Mouse (Mus musculus): ENCODE measurements around the gene Zfp119b. TPM values are rescaled to one million over a fixed set of nuclear protein-coding genes. Genes with fewer than 3 reads are reported as not detected.

The Zfp119b gene
- total and polyA plus RNA-seq, 2 experiments from 2014 or later, result 2.9 to 5.6 TPM

DNA sequence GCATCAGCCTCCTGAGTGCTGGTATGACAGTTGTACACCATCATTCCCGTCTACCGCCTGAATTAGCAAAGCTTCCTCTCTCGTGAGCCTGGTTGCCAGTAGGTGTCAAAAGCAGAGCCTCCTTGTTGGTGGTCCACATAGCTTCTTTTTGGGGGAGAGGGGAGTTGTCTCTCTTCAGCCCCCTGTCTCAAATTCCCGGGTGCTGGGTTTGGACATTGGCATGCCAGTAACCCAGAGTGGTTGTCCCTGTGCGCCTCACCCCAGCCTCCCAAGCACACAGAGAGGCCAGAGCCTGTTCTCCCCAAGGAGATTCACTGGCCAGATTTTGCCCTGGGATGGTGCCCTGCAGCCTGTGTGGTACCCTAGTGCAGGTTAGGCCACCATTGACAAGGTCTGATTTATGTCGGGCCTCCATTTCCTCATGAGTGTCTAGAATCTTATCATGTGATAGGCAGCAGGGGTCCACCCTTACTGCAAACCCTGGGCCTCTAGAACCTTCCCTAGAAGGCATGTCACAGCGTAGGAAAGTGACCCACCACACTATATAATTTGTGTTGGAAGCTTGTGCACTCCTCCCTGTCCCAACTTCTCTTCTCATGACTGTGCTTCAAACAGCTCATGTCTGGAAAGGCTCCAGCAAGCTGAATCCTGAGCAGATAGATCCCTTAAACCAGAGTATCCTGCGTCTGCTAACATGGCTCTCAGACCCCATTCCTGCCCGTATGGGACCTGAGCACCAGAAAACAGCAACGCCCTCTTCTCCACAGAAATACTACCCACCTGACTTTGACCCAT is 10.8 kb upstream of the Zfp119b start:
- peaks cover 13% of the 10 kb centered on the region; the same call in 1 of the 2 replicates for H3K27me3 ChIP-seq (ENCODE audit: control insufficient read depth, insufficient read depth, low read length)
- H3K9me3 ChIP-seq (replicated peaks; ENCODE audit: control insufficient read depth, low read length), result no peaks in the 10 kb centered on the region
- no peak overlapping the region for H3K9ac ChIP-seq (replicated peaks; ENCODE audit: low read depth, low read length)
- no peak for TF ChIP-seq CTCF (IDR thresholded peaks at IDR 0.05; ENCODE audit: low read depth)
- TF ChIP-seq EP300 (IDR thresholded peaks at IDR 0.05; ENCODE audit: low read depth), result no peak
- H3K27ac ChIP-seq (ENCODE audit: low read depth), result no peak overlapping the region
- H3K4me3 ChIP-seq (ENCODE audit: low read depth, low read length), result peak overlapping the region; percentile 55
- DNase-seq (ENCODE audit: low spot score), result no peak
- ATAC-seq (ENCODE audit: insufficient read depth, low read depth), result no peak
- peaks cover 4% of the 10 kb centered on the region; the same call in 1 of the 2 replicates for H3K4me1 ChIP-seq (ENCODE audit: control insufficient read depth, insufficient read depth)
- 70% methylated on average over 10 of the region's 10 CpGs for WGBS
- H3K4me2 ChIP-seq (ENCODE audit: low read depth, low read length), result peak overlapping the region; percentile 59
- H3K36me3 ChIP-seq (replicated peaks; ENCODE audit: control insufficient read depth, insufficient read depth, low read length), result peaks cover 35% of the 10 kb centered on the region

DNA sequence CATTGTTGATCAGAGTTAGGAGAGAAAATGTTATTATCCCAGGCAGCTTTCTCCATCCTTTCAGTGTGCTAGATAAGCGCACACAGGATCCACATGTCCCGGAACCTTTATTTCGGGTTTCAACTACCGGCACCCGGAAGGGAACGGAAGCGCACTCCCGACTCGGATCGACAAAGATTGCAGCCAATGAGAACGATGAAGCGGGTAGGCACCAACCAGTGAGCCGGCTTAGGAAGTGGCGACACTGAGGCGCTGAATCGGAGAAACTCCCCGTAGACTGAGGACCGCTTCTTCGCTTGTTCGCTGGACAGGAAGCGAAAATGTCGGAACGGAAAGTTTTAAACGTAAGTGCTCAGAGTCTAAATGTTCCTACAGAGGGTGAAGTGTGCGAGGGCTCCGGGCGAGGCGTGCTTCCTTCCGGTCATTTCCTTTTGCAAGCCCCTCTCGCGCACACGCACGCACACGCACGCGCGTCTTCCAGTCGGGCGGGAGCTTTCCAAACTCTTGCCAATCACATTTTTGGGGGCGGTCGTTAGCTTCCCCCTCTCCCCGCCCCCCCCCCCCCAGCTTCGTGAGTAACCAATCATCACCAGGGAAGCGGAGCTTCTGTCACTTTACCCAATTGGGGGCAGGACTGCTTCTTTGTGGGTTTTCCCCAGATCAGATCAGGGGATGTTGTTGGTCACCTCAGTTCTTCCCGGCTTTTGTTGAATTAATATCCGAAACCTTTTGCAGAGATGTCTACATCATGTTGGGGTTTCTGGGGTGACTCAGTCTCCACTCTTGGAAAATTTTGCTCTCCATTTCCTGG is 9.8 kb upstream of the Zfp119b start, which contains the start of gene Yju2:
Yju2 (plus strand) TSS at position 182 of the 811 bp plus-strand sequence.
- under 1% methylated on average over 44 of the region's 46 CpGs for WGBS
- peaks cover 4% of the 10 kb centered on the region; the same call in 1 of the 2 replicates for H3K4me1 ChIP-seq (ENCODE audit: control insufficient read depth, insufficient read depth)
- H3K9ac ChIP-seq (replicated peaks; ENCODE audit: low read depth, low read length), result peak within 1 kb of the TSS; percentile 42

DNA sequence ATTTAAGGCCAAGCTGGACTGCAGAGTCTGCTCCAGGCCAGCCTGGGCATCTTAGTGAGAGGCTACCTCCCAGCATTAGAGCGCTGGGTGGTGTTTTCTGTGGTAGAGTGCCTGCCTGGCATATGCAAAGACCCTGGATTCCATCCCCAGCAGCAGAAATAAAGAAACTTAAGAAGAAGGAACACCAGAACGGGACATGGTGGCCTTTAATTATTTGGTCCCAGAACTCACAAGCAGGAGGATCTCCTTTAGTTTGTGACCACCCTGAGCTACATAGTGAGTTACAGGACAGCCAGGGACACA is 9.2 kb upstream of the Zfp119b start:
- H3K36me3 ChIP-seq (replicated peaks; ENCODE audit: control insufficient read depth, insufficient read depth, low read length), result peaks cover 19% of the 10 kb centered on the region

More for the DNA sequence above, 9.8 kb upstream of the Zfp119b start, which contains the start of gene Yju2:
- Histone ChIP-seq H3K4me3 (ENCODE audit: low read depth, low read length) (peak within 1 kb of the TSS; percentile 55), H3K9me3 (replicated peaks; ENCODE audit: control insufficient read depth, low read length) (no peaks in the 10 kb centered on the region), H3K4me2 (ENCODE audit: low read depth, low read length) (peak within 1 kb of the TSS; percentile 59), H3K36me3 (replicated peaks; ENCODE audit: control insufficient read depth, insufficient read depth, low read length) (peaks cover 24% of the 10 kb centered on the region), H3K27ac (ENCODE audit: low read depth) (peak within 1 kb of the TSS; percentile 95), H3K27me3 (ENCODE audit: control insufficient read depth, insufficient read depth, low read length) (peaks cover 17% of the 10 kb centered on the region; the same call in 1 of the 2 replicates)
- TF ChIP-seq EP300 (IDR thresholded peaks at IDR 0.05; ENCODE audit: low read depth), result peak; percentile 55; the same call in 1 of the 2 replicates
- no peak for TF ChIP-seq CTCF (IDR thresholded peaks at IDR 0.05; ENCODE audit: low read depth)
- ATAC-seq (ENCODE audit: insufficient read depth, low read depth), result peak; percentile 94
- DNase-seq (ENCODE audit: low spot score), result peak; percentile 96

DNA sequence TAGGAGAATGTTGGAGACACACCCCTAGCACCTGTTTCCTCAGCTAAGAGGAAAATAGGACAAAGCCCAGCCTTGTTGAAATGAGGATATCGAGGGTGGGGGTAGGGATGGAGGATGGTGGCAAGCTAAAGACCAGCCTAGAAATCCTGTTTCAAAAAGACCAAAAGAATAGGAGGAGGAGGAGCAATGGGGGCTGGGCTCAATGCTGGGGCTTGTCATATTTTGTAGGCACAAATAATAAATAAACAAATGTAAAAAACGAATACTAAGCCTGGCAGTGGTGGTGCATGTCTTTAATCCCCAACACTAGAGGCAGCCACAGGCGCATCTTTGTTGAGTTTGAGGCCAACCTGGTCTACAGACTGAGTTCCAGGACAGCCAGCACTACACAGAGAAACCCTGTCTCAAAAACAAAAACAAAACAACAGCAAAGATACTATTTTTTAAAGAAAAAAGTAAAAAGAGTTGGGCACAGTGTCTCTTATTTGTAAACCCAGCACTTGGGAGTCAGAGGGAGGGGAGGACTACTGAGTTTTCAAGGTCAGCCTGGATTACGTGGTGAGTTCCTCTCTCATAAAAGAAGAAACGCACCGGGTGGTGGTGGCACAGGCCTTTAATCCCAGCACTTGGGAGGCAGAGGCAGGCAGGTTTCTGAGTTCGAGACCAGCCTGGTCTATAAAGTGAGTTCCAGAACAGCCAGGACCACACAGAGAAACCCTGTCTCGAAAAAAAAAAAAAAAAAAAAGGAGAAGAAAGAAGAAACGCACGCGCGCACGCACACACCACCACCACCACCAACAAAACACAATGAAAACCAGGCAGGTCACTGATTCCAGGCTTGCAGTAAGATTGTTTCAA is 8.7 kb upstream of the Zfp119b start:
- DNase-seq (ENCODE audit: low spot score), result no peak
- 76% methylated on average over 13 of the region's 13 CpGs for WGBS

More for the DNA sequence above, 9.2 kb upstream of the Zfp119b start:
- ATAC-seq (ENCODE audit: insufficient read depth, low read depth) (no peak), DNase-seq (ENCODE audit: low spot score) (no peak)
- WGBS, result 22% methylated on average over 2 of the region's 2 CpGs
- Histone ChIP-seq H3K27ac (ENCODE audit: low read depth) (peak overlapping the region; percentile 95), H3K9me3 (replicated peaks; ENCODE audit: control insufficient read depth, low read length) (no peaks in the 10 kb centered on the region), H3K27me3 (ENCODE audit: control insufficient read depth, insufficient read depth, low read length) (peaks cover 21% of the 10 kb centered on the region; the same call in 1 of the 2 replicates), H3K9ac (replicated peaks; ENCODE audit: low read depth, low read length) (no peak overlapping the region; the same call in 1 of the 2 replicates), H3K4me2 (ENCODE audit: low read depth, low read length) (peak overlapping the region; percentile 59), H3K4me1 (ENCODE audit: control insufficient read depth, insufficient read depth) (peaks cover 4% of the 10 kb centered on the region; the same call in 1 of the 2 replicates), H3K4me3 (ENCODE audit: low read depth, low read length) (peak overlapping the region; percentile 55)
- TF ChIP-seq EP300 (IDR thresholded peaks at IDR 0.05; ENCODE audit: low read depth) (no peak), CTCF (IDR thresholded peaks at IDR 0.05; ENCODE audit: low read depth) (no peak)

More for the DNA sequence above, 8.7 kb upstream of the Zfp119b start:
- no peak overlapping the region; the same call in 1 of the 2 replicates for H3K9ac ChIP-seq (replicated peaks; ENCODE audit: low read depth, low read length)
- no peak overlapping the region; the same call in 1 of the 2 replicates for H3K4me3 ChIP-seq (ENCODE audit: low read depth, low read length)
- H3K27me3 ChIP-seq (ENCODE audit: control insufficient read depth, insufficient read depth, low read length), result peaks cover 21% of the 10 kb centered on the region; the same call in 1 of the 2 replicates
- H3K4me2 ChIP-seq (ENCODE audit: low read depth, low read length), result peak overlapping the region; percentile 59
- peaks cover 19% of the 10 kb centered on the region for H3K36me3 ChIP-seq (replicated peaks; ENCODE audit: control insufficient read depth, insufficient read depth, low read length)
- no peaks in the 10 kb centered on the region for H3K9me3 ChIP-seq (replicated peaks; ENCODE audit: control insufficient read depth, low read length)
- no peak for ATAC-seq (ENCODE audit: insufficient read depth, low read depth)
- TF ChIP-seq CTCF (IDR thresholded peaks at IDR 0.05; ENCODE audit: low read depth), result no peak
- H3K4me1 ChIP-seq (ENCODE audit: control insufficient read depth, insufficient read depth), result peaks cover 4% of the 10 kb centered on the region; the same call in 1 of the 2 replicates
- H3K27ac ChIP-seq (ENCODE audit: low read depth), result peak overlapping the region; percentile 95; the same call in 1 of the 2 replicates

All from heart, postnatal 0 days (tissue).